Mouse (Mus musculus) small intestine, adult 2 months (tissue): ENCODE data around the gene Retreg2.

Experiments used
- CTCF ChIP-seq: fragments of 200-500 bp; IDR thresholded peaks from 2 replicates; pipeline ENCODE4 v1.5.1; 2012; ENCODE audit warnings: low read depth, mild to moderate bottlenecking, control low read depth, inconsistent platforms, low read length, moderate library complexity, mixed read lengths; ENCODE audit not compliant: insufficient replicate concordance, insufficient read length; ENCODE audit errors: extremely low read depth
- POLR2A ChIP-seq: fragments of 200-500 bp; IDR thresholded peaks from 2 replicates; pipeline ENCODE4 v1.6.1; 2012; ENCODE audit warnings: low read depth, mild to moderate bottlenecking, control low read depth, inconsistent platforms, low read length, moderate library complexity

GRCm38 (mm10) chr1:75159540-75160255, 17.1 kb downstream of the Retreg2 start:
- TF ChIP-seq CTCF (no peak), POLR2A (no peak)
